Mouse (Mus musculus) cerebellum, adult 2 months (tissue): ENCODE measurements around the gene AC109138.7.

Source experiments
- CTCF ChIP-seq: fragments of 200-500 bp; IDR thresholded peaks from 2 replicates; pipeline ENCODE4 v1.5.1; 2011; ENCODE audit warnings: low read depth, mild to moderate bottlenecking, control low read depth, low read length, moderate library complexity, borderline replicate concordance; ENCODE audit not compliant: insufficient read depth
- POLR2A ChIP-seq: fragments of 200-500 bp; IDR thresholded peaks from 2 replicates; pipeline ENCODE4 v1.6.1; 2011; ENCODE audit warnings: low read length, control low read depth, borderline replicate concordance; ENCODE audit not compliant: insufficient read depth

GRCm38 (mm10) chr19:4214071-4214770, at the start of gene AC109138.7, which contains the start of gene Clcf1:
- TF ChIP-seq CTCF = no peak
- TF ChIP-seq POLR2A = no peak
